Mouse (Mus musculus) hindbrain, embryonic 14.5 days (tissue): ENCODE measurements around the gene Ces2g. TPM values are rescaled to one million over a fixed set of nuclear protein-coding genes. Genes with fewer than 3 reads are reported as not detected.

Source experiments
- ATAC-seq: fragments of 200-750 bp; cut with Nextera tagmentation; 2 replicates; pipeline ENCODE4 v1.8.0; 2017; ENCODE audit warnings: moderate number of reproducible peaks, mild to moderate bottlenecking, moderate TSS enrichment, moderate library complexity; ENCODE audit not compliant: low FRiP score
- DNase-seq: peaks from one replicate; pipeline ENCODE4 v3.0.0-alpha.2; 2015; ENCODE audit warnings: low spot score
- H3K27ac ChIP-seq: fragments of 300-500 bp; sonication (generic); 2 replicates; pipeline ENCODE4 v1.5.1; 2014; ENCODE audit warnings: mild to moderate bottlenecking, moderate library complexity
- H3K27me3 ChIP-seq: fragments of 300-500 bp; sonication (generic); 2 replicates; pipeline ENCODE4 v1.6.1; 2014; ENCODE audit warnings: mild to moderate bottlenecking, low read length, mixed read lengths; ENCODE audit not compliant: control insufficient read depth, insufficient read depth
- H3K36me3 ChIP-seq: fragments of 300-500 bp; sonication (generic); replicated peaks from 2 replicates; pipeline ENCODE4 v1.6.1; 2014; ENCODE audit not compliant: control insufficient read depth, insufficient read depth
- H3K4me1 ChIP-seq: fragments of 300-500 bp; sonication (generic); replicated peaks from 2 replicates; pipeline ENCODE4 v1.6.1; 2014; ENCODE audit warnings: antibody characterized with exemption, low read length, mixed read lengths; ENCODE audit not compliant: control insufficient read depth, insufficient read depth
- H3K4me2 ChIP-seq: fragments of 300-500 bp; sonication (generic); replicated peaks from 2 replicates; pipeline ENCODE4 v1.6.1; 2014; ENCODE audit warnings: mild to moderate bottlenecking, moderate library complexity
- H3K4me3 ChIP-seq: fragments of 300-500 bp; sonication (generic); replicated peaks from 2 replicates; pipeline ENCODE4 v1.5.1; 2014; ENCODE audit warnings: mild to moderate bottlenecking, low read length
- H3K9ac ChIP-seq: fragments of 300-500 bp; sonication (generic); 2 replicates; pipeline ENCODE4 v1.6.1; 2014
- H3K9me3 ChIP-seq: fragments of 300-500 bp; sonication (generic); 2 replicates; pipeline ENCODE4 v1.6.1; 2016; ENCODE audit warnings: low read length; ENCODE audit not compliant: control insufficient read depth
- WGBS: fragments of 180-500 bp; shearing (Covaris S2); extraction: QIAGEN DNeasy Blood & Tissue Kit; methylation state at CpG from one replicate; pipeline ENCODE4 v1.1.7; 2014; 5-methylcytosine and 5-hydroxymethylcytosine counted together
- polyA plus RNA-seq: library from polyadenylated mRNA; unstranded; fragments of >200 nt; fragmentation: Nextera tagmentation; extraction: Ambion mirVana; gene quantifications from 2 replicates; pipeline ENCODE4 v1.2.1, GENCODE M21; 2014

Gene Ces2g
- polyA plus RNA-seq: 0.07 TPM in 1 of 2 replicates, not detected in the other

DNA sequence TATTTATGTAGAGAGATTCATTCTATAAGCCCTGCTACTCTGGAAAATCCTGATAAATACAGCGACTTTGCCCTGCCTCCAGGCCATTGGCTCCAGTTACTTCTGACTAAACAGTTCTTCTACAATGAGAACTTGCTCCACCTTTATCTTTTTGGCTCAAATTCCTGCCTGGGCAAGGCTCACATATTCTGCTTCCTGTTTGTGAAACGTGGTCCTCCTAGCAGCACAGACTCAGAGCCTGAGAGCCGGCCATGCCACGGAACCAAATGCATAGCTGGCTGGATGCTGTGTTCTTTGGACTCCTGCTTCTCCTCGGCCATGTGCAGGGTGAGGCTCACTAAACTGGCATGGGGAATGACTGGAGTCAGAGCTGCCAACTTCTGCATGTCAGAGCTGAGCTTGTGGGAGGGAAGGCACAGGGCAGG, at the start of gene Ces2g:
Gene Ces2g (plus strand): TSS at position 182 of the 425 bp plus-strand sequence.
- H3K27me3 ChIP-seq: no peaks in the 10 kb centered on the region
- no peak within 1 kb of the TSS for H3K27ac ChIP-seq
- H3K4me2 ChIP-seq: no peak within 1 kb of the TSS
- no peak within 1 kb of the TSS for H3K4me3 ChIP-seq
- no peak for ATAC-seq
- no peaks in the 10 kb centered on the region for H3K4me1 ChIP-seq
- H3K36me3 ChIP-seq: no peaks in the 10 kb centered on the region
- no peak for DNase-seq
- no peak within 1 kb of the TSS for H3K9ac ChIP-seq
- WGBS: 81% methylated on average over 5 of the region's 5 CpGs
- no peaks in the 10 kb centered on the region for H3K9me3 ChIP-seq

GRCm38 (mm10) chr8:104925972-104926596, 35.4 kb upstream of the Ces2g start, which contains the start of gene Ces2e:
Gene Ces2e (plus strand): TSS chr8:104926260.
- no peak within 1 kb of the TSS for H3K4me2 ChIP-seq
- H3K9me3 ChIP-seq: no peaks in the 10 kb centered on the region
- no peaks in the 10 kb centered on the region for H3K27me3 ChIP-seq
- no peak within 1 kb of the TSS for H3K4me3 ChIP-seq
- no peak within 1 kb of the TSS for H3K27ac ChIP-seq
- no peak for DNase-seq
- WGBS: 80% methylated on average over 5 of the region's 5 CpGs
- no peaks in the 10 kb centered on the region for H3K36me3 ChIP-seq
- no peaks in the 10 kb centered on the region for H3K4me1 ChIP-seq
- ATAC-seq: no peak
- no peak within 1 kb of the TSS for H3K9ac ChIP-seq

DNA sequence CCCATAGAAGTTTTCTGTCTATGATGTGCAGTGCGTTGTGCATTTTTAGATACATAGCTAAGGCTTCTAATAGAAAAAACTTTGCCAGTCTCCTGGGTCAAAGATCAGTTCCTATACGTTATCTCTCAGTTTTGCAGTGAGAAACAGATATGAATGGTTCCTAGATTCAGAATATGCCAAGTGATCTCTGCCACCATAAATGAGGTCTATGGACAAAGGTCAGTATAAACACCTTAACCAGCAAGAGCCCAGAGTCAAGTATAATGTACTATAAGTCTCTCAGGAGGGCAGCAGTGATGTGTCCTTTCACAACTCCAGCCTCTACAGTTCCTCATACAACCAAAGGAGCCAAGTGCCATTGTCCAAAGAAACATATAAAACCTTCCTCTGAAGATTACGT, 34.2 kb upstream of the Ces2g start:
- no peak overlapping the region for H3K27ac ChIP-seq
- WGBS: 87% methylated on average over 3 of the region's 3 CpGs
- H3K4me2 ChIP-seq: no peak overlapping the region
- no peak overlapping the region for H3K9ac ChIP-seq
- ATAC-seq (no peak), DNase-seq (no peak)
- no peaks in the 10 kb centered on the region for H3K36me3 ChIP-seq
- no peak overlapping the region for H3K4me3 ChIP-seq
- no peaks in the 10 kb centered on the region for H3K9me3 ChIP-seq
- no peaks in the 10 kb centered on the region for H3K4me1 ChIP-seq
- no peaks in the 10 kb centered on the region for H3K27me3 ChIP-seq

GRCm38 (mm10) chr8:104944665-104945064, 16.9 kb upstream of the Ces2g start:
- ATAC-seq: no peak
- H3K4me1 ChIP-seq: no peaks in the 10 kb centered on the region
- WGBS: 81% methylated on average over 2 of the region's 2 CpGs

GRCm38 (mm10) chr8:104947056-104947455, 14.5 kb upstream of the Ces2g start, which contains the start of gene Ces2f:
Gene Ces2f (plus strand): TSS chr8:104947356.
- H3K4me1 ChIP-seq: no peaks in the 10 kb centered on the region
- DNase-seq: no peak
- no peaks in the 10 kb centered on the region for H3K36me3 ChIP-seq
- WGBS: 89% methylated on average over 4 of the region's 4 CpGs
- H3K27ac ChIP-seq: no peak within 1 kb of the TSS
- H3K9ac ChIP-seq: no peak within 1 kb of the TSS
- no peak within 1 kb of the TSS for H3K4me2 ChIP-seq
- ATAC-seq: no peak
- H3K27me3 ChIP-seq: no peaks in the 10 kb centered on the region
- no peaks in the 10 kb centered on the region for H3K9me3 ChIP-seq
- no peak within 1 kb of the TSS for H3K4me3 ChIP-seq

More at GRCm38 (mm10) chr8:104944665-104945064, 16.9 kb upstream of the Ces2g start:
- no peaks in the 10 kb centered on the region for H3K36me3 ChIP-seq
- H3K9me3 ChIP-seq: no peaks in the 10 kb centered on the region
- H3K9ac ChIP-seq: no peak overlapping the region
- no peak for DNase-seq
- H3K27me3 ChIP-seq: no peaks in the 10 kb centered on the region
- no peak overlapping the region for H3K4me2 ChIP-seq
- H3K27ac ChIP-seq: no peak overlapping the region
- no peak overlapping the region for H3K4me3 ChIP-seq

DNA sequence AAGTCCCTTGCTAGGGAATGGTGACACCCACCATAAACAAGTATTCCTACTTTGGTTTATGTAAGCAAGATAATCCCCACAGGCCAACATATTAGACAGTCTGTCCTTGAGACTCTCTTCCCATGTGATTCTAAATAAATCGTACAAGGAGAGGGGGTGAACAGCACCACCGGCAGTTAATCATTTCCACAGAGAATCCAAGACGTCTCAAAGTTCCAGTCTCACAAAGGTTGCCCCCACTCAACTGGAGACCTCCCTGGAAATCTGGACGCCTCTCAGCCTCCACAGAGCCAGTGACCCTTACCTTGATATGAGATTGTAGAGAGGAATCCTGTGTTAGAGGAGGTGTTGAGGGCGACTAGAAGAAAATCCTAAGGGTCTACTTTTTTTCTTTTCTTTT, 12.5 kb upstream of the Ces2g start:
- no peak overlapping the region for H3K4me3 ChIP-seq

GRCm38 (mm10) chr8:104962229-104962901, 847 bp downstream of the Ces2g start:
- WGBS: 79% methylated on average over 8 of the region's 8 CpGs
- no peaks in the 10 kb centered on the region for H3K9me3 ChIP-seq

More for the DNA sequence above, 12.5 kb upstream of the Ces2g start:
- Histone ChIP-seq H3K36me3 (no peaks in the 10 kb centered on the region), H3K4me2 (no peak overlapping the region), H3K27ac (no peak overlapping the region), H3K4me1 (no peaks in the 10 kb centered on the region), H3K9ac (no peak overlapping the region), H3K9me3 (no peaks in the 10 kb centered on the region), H3K27me3 (no peaks in the 10 kb centered on the region)
- ATAC-seq: no peak
- WGBS: 80% methylated on average over 5 of the region's 5 CpGs
- no peak for DNase-seq

DNA sequence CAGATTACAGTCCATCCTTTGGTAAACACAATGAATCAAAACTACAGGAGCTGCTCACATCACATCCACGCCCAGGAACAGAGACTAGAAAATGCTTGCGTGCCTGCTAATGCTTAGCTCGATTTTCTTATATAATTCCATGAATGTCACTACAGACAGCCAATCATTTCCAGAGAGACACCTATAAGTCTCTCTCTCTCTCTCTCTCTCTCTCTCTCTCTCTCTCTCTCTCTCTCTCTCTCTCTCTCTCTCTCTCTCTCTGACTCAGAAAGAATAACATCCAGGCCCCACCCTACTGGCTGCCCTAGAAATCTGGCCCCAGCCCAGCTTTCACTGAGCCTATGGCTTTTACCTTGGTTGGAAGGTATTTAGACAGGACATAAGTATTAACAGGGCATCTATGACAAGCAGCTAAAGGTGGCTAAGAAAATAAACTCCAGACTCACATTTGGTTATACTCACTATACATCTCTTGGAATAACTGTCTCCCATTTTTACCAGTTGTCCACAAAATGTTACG, 1.9 kb downstream of the Ces2g start:
- Histone ChIP-seq H3K9me3 (no peaks in the 10 kb centered on the region), H3K4me1 (no peaks in the 10 kb centered on the region), H3K4me3 (no peak overlapping the region), H3K4me2 (no peak overlapping the region), H3K27me3 (no peaks in the 10 kb centered on the region), H3K27ac (no peak overlapping the region), H3K9ac (no peak overlapping the region), H3K36me3 (no peaks in the 10 kb centered on the region)
- ATAC-seq (no peak), DNase-seq (no peak)
- 92% methylated on average over 4 of the region's 4 CpGs for WGBS

More at GRCm38 (mm10) chr8:104962229-104962901, 847 bp downstream of the Ces2g start:
- no peak for ATAC-seq
- Histone ChIP-seq H3K27me3 (no peaks in the 10 kb centered on the region), H3K4me2 (no peak overlapping the region), H3K4me3 (no peak overlapping the region), H3K36me3 (no peaks in the 10 kb centered on the region), H3K4me1 (no peaks in the 10 kb centered on the region), H3K27ac (no peak overlapping the region), H3K9ac (no peak overlapping the region)
- DNase-seq: no peak

GRCm38 (mm10) chr8:104984126-104984525, 22.6 kb downstream of the Ces2g start:
- Histone ChIP-seq H3K4me1 (no peaks in the 10 kb centered on the region), H3K27me3 (no peaks in the 10 kb centered on the region), H3K9me3 (0 out of 2 replicates have a peak, but pooled peaks cover 6% of the 10 kb centered on the region), H3K36me3 (no peaks in the 10 kb centered on the region), H3K9ac (no peak overlapping the region), H3K27ac (no peak overlapping the region), H3K4me2 (no peak overlapping the region), H3K4me3 (no peak overlapping the region)
- DNase-seq (no peak), ATAC-seq (no peak)
- WGBS: 90% methylated on average over 5 of the region's 5 CpGs
